Mouse (Mus musculus): Measurements from ENCODE around the gene 4930590J08Rik. TPM values are rescaled to one million over a fixed set of nuclear protein-coding genes. Genes with fewer than 3 reads are reported as not detected.

4930590J08Rik gene
- 0.08 TPM in 1 of 2 replicates, not detected in the other for polyA plus RNA-seq (2015; fragmentation: Nextera tagmentation; extraction: Ambion mirVana)

GRCm38 (mm10) chr6:91902509-91902908, at the start of gene 4930590J08Rik:
Gene 4930590J08Rik (plus strand): TSS chr6:91902809.

GRCm38 (mm10) chr6:91877885-91878651, 24.5 kb upstream of the 4930590J08Rik start, which contains the start of gene Ccdc174:
Gene Ccdc174 (plus strand): TSS chr6:91878053.

GRCm38 (mm10) chr6:91978371-91979300, 76.0 kb downstream of the 4930590J08Rik start, which contains the start of gene Fgd5:
Gene Fgd5 (plus strand): TSS chr6:91978878.

Other genes with a start within 250 kb of the 4930590J08Rik start
- 52.2 and 67.1 TPM in 2 replicates for gene Slc6a6, start 218.8 kb upstream of the 4930590J08Rik start, polyA plus RNA-seq (2015; fragmentation: Nextera tagmentation; extraction: Ambion mirVana)
- 0.13 and 0.18 TPM in 2 replicates for gene Grip2, start 75.6 kb upstream of the 4930590J08Rik start, polyA plus RNA-seq (2015; fragmentation: Nextera tagmentation; extraction: Ambion mirVana)
- 17.9 and 21.7 TPM in 2 replicates for gene Ccdc174, start 24.8 kb upstream of the 4930590J08Rik start, polyA plus RNA-seq (2015; fragmentation: Nextera tagmentation; extraction: Ambion mirVana)
- gene Fgd5, start 76.1 kb downstream of the 4930590J08Rik start, polyA plus RNA-seq (2015; fragmentation: Nextera tagmentation; extraction: Ambion mirVana) = 4.6 TPM in 2 replicates
- gene Nr2c2, start 188.6 kb downstream of the 4930590J08Rik start, polyA plus RNA-seq (2015; fragmentation: Nextera tagmentation; extraction: Ambion mirVana) = 9.5 TPM in 2 replicates

Data from urinary bladder, postnatal 0 days (tissue).